Mouse (Mus musculus) left cerebral cortex, postnatal 25 days (tissue): ENCODE data around the gene Arhgef25. TPM values are rescaled to one million over a fixed set of nuclear protein-coding genes. Genes with fewer than 3 reads are reported as not detected.

Experiments
- DNase-seq, 2 experiments: peaks; one replicate each; pipeline ENCODE4 v3.0.0; 2022; ENCODE audit warnings: low spot score in 2 of 2, mixed read lengths in 1 of 2
- intact Hi-C: fragments of 180-260 bp; cut with DNase I; formaldehyde crosslinking; loops from one replicate; pipeline ENCODE4 v1.15.1; 2025
- total RNA-seq, 2 experiments: library from RNA; stranded (reverse); gene quantifications; 2 replicates each; pipeline ENCODE4 v1.2.3; 2021

Arhgef25 gene
- total RNA-seq, 2 experiments from 2014 or later, result 142 to 156 TPM

DNA sequence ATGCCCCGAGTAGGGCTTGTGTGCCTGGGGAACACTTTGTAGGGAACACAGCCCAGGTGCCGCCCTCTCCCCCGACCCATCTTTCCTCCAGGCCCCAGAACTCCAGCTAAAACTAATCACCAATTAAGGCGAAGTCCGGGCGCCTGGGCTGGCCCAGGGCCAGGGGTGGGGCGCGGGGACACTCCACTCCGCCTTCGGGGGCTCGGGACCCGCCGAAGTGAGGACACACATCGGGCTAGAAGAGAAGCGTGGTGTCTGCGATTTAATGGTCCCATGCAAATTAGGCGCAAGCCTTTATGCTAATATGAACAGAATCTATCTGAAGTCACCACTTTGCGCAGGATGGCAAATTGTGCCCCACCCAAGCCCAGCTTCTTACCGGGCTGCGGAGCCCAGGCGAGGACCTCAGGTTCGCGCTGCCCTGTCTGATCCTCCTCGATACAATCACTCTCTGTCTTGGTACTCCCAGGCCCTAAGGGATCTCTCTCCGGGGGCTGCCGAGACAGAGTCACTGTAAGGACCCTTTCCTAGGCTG is 700 bp downstream of the Arhgef25 start:
- intact Hi-C loops, result no loop called here

DNA sequence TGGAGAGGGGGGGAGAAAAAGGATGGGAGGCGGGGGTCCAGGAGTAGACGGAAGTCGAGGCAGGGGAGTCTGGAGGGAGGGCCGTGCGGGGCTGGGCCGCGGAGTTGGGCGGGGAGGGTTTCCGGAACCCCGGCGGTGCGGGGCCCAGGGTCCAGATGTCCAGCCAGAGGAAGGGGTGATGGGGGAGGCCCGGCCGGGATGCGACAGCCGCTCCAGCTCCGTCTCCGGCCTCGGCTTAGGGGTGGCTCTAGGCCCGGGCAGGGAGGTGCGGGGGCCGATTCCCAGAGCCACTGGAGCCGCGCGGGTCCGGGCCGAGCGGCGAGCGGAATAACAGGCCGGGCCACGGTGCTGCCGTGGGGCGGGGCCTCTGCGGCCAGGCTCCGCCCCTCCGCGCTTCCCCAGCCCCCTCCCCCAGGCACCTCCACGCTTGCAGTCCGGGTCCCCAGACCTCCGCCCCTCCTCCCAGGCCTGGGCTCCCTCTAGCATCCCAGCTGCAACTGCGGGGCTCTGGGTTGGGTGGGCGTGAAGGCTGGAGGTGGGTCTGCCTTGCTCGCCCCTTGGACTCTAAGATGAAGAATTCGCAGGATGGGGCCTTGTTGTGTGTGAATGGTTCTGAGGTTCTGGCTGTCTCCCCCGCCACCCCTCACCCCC is 1.3 kb downstream of the Arhgef25 start:
- DNase-seq, result peak in 1 of 2 experiments; percentile 67
- intact Hi-C loops, result no loop called here

More for the DNA sequence above, 700 bp downstream of the Arhgef25 start:
- DNase-seq, result no peak

DNA sequence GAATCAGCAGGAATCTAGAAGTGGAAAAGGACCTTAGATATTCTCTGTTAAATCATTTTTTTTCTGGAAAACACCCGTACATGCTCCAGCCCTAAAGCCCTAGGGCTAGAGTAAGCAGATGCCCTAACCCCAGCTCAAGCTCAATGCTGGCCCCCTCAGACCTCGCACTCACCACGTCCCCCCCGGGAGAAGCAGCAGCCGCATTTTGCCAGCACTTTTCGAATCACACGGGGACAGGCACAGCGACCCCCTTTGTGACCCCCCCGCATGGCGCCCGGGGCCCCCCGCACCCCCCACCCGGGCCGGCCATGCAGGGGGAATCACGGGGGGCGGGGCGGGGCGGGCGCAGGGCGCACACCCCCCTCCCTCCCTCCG is 1.8 kb downstream of the Arhgef25 start:
- DNase-seq, result no peak
- intact Hi-C loops, result no loop called here

DNA sequence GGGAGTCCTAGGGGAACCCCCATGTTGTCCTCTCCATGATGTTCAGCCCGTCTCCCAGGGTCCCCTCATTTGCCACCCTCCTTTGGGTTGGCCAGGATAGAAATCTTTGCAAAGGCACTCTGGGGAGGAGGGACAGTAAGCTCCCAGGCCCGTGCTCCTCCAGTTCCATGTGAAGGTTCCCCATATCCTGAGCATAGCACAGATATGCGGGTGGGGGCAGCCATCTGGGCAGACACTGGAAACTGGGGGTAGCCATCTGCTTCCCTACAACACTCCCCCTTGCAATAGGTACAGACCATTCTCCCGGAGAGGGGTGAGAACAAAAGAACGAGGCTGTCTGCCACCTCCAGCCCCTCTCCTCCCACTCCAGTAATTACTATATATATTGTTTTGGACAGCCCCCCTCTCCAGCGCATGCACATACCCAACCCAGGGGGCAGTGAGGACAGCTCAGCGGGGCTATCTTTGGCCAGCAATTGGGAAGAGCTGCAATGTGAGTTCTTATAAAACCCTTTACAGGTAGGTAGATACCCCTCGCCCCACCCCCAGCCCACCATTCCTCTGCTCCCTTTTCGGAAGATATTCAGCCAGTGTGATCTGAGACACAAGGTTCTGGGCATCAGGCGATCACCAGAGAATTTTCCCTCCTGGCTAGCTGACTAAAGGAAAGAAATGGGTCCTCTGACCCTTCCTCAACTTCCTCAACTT is 2.4 kb downstream of the Arhgef25 start:
- intact Hi-C loops, result loop anchor here (1.0 kb wide), 1 partner anchor 23 kb away; no protein-coding TSS in a partner anchor
- peak; percentile 75 to 94 for DNase-seq

DNA sequence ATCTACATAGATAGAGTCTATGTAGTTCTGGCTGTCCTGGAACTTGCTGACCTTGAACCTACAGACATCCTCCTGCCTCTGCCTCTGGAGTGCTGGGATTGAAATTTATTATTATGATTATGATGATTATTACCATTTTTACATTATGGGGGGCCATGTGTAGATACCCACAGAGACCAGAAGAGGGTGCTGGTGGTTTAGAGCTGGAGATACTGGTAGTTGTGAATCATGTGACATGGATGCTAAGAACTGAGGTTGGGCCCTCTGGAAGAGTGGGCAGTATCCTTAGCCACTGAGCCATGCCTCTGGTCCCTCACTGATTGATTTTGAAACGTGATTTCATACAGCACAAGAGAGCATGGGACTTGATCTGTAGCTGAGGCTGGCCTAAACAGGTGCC is 3.4 kb downstream of the Arhgef25 start:
- intact Hi-C loops, result no loop called here
- no peak for DNase-seq

DNA sequence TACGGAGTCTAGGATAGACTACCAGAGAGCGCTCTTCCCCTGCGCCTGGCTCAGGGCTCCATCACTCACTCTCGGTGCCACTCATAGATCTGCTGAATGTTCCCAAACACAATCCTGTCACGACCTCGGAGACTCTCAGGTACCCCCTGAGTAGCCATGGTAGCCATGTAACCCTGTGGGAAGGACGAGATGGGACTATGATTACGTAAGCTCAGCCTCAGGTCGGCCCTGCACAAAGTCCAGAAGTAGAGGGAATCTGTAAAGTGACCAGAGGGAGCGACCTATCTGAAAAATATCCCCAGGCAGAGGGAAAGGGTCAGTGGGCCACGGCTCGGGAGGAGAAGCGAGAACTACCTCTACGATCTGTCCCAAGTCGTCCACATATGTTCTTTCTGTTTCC is 4.4 kb downstream of the Arhgef25 start:
- DNase-seq, result no peak
- intact Hi-C loops, result no loop called here

DNA sequence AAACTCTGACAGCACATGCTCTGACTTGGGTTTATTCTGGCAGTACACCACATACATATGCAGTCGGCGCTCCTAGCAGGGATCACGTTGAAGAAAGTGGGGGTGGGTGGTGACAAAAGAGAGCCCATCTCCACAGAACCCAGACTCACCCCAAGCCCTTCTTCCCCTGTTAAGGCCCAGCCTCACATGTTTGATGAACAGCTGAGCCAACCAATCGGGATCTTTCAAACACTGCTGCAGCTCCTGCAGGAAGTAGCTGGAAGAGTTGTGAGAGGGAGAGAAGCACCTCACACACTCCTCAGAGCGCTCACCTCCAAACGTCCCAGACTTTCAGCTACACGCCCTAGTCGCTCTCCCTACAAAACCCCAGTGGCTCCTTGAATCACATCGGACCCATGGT is 4.8 kb downstream of the Arhgef25 start:
- intact Hi-C loops, result no loop called here
- DNase-seq, result no peak

DNA sequence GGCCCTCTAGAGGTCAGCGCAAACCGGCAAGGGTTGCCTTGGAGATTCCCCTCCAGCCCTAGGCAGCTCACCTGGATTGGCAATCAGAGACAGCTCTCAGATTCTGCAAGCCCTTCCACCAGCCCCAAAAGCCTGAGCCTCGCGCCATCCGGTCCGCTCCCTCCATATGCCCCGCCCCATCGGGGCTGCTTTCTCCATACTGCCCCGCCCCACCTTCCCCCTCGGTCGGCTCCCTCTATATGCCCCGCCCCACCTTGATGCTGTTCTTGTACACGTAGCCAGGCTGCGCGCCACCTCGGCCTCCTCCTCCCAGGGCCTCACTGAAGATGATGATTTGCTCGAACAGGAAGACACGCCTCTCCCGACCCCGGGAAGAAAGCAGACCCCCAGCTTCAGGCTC is 6.1 kb downstream of the Arhgef25 start:
- no peak for DNase-seq
- intact Hi-C loops, result no loop called here

DNA sequence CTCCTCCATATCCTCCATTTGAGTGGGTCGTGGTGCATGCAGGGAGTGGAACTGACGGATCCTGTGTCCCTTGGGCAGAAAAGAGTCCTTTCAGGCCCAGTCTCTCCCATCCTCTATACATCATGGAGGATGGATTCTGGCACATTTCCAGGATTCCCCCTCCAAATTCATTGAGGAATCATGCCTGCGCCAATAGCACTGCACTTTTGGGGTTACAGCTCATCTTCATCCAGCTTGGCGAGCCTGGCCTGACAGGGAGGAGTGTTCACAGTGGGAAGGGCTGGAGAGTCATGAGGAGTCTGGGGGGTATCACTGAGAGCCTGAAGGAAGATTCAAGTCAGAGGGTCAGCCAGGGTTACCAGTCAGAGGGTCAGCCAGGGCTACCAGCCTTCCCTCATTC is 7.3 kb downstream of the Arhgef25 start:
- intact Hi-C loops, result no loop called here
- no peak for DNase-seq

DNA sequence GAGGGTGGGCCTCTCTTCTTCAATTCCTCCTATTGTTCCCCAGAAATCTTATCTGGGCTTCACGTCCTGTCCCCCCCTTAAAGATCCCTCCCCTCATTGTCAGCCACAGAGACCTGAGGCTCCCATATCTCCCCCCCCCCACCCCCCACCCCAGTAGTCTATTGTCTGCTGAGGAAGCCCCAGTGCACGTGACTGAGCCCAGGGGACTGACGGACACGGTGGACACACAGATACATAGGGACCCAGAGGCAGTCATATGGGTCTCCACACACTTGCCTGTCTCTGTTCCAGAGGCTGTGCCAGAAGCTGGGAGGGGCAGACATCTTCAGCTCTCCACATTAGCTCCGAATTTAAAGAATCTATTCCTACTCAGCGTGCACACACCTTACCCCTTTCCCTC is 8.3 kb downstream of the Arhgef25 start:
- DNase-seq, result no peak
- intact Hi-C loops, result no loop called here

DNA sequence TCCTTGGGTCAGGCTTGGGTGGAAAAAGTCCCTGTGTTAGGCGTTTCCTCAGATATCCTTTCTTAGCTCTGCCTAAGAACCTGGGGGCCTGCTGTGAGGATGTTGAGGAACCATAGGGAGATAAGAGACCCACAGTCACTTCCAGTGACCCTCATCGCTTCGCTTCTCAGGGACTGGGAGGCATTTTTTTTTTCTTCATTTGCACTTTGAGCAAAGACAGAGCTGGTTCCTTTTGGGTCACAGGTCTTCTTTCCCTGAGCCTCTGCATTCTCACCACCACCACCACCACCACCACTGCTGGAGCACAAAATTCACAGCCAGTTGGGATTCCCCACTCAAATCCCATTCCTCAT is 9.2 kb downstream of the Arhgef25 start:
- intact Hi-C loops, result no loop called here

DNA sequence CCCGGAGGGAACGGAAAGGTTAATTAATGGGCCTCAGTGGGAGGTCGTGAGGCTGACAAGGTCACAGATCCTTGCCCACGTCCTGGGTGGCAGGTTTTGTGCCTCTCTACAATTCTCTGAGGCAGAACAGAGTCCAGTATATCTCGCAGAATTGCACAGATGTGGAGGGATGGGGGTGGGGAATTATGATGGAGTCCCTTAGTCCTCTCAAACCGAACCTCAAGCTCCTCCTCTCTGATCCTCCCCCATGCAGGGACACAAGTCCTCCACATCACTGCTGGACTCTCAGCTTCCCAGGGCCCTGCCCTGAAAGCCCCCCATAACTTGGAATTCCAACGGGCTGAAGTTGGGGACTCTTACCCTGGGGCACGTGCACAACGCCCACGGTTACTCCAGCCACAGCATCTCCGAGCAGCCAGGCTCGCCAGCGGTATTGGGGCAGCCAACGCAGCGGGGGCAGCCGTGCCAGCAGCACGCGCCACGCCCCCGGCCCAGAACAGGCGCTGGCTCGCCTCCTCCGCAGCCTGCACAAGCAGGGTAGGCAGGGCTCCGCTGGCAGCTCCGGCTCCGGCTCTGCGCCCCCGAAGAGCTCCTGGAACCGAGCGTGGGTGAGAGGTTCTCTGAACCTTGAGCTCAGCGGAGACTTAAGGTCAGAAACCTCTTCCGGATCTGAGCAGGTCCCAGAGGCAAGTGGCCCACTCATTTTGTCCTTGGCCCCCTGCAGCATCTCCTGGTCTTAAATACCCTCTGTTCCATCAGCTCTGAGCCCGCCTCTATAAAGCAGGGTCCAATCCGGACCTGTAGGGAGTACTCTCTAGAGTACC is 9.8 kb downstream of the Arhgef25 start, which contains the start of gene Slc26a10:
Gene Slc26a10 (minus strand): TSS at position 775 of the 824 bp plus-strand sequence.
- intact Hi-C loops, result no loop called here
- peak; percentile 67 to 72 for DNase-seq

More for the DNA sequence above, 9.2 kb downstream of the Arhgef25 start:
- DNase-seq, result no peak

DNA sequence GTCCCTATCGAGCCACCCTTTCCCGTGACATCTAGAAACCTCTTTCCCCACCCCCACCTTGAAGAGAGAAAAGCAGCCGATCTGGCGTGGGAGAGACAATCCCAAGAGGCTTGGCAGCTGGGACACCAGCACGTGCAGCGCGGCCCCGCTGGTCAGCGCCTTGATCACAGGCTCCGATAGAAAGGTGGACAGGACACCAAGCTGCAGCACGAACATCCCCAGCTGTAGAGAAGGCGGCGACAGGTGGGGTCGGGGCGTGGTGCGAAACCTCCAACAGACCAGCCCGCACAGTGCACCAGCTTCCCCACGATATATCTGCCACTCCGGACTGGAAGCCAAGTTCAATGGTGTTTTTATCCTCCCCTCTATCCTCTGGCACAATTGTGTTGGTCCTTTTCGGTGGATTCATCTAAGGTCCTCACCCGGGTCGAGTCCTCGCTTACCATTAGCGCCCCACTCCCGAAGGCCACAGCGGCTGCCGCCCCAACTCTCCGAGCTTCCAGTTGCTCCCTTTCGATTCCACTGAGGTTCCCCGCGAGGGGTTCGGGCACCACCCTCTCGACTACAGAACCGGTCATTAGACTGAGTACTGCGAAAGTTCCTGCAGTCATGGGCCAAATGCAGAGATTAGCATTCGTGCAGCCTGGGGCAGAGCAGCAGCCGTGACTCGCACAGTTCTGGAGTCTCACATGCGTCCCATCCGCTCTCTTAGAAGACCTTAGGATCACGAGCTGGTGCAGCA is 11.4 kb downstream of the Arhgef25 start:
- intact Hi-C loops, result no loop called here
- no peak for DNase-seq

DNA sequence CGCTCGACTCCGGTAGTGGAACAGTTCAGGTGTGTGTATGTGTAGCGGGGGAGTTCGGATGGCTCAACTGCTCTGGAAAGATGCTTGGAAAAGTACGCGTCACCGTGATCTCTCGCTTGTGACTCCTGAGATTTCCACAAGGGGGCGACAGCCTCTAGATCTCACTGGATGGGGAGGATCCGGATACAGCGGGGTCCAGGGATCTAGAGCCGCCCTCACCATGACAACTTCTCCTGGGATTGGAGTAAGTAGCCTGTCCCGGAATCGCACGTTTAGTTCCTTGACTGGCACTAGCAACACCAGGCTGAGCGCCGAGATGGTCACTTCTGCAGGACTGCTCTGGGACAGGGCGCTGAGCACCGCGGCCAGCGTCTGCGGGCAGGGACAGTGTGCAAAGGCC is 12.2 kb downstream of the Arhgef25 start:
- DNase-seq, result peak; percentile 75 to 82
- intact Hi-C loops, result loop anchor here (2.0 kb wide), 1 partner anchor 51 kb away; no protein-coding TSS in a partner anchor

DNA sequence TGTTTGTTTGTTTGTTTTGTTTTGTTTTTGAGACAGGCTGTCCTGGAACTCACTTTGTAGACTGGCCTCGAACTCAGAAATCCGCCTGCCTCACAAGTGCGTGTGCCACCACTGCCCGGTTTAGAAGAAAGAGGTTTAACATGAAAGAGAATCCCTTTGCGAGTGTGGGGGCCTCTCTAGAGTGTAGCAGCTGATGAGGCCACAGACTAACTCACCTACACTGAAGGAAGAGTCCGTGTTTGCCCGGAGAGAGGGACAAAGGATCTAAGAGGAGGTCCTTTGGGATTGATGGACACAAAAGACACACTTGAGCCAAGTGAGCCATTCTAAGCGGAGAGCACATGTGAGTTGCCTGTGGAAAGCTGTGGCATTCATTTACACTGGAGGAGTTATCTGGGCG is 12.6 kb downstream of the Arhgef25 start:
- no peak for DNase-seq
- intact Hi-C loops, result loop anchor here (2.0 kb wide), 1 partner anchor 52 kb away; no protein-coding TSS in a partner anchor

DNA sequence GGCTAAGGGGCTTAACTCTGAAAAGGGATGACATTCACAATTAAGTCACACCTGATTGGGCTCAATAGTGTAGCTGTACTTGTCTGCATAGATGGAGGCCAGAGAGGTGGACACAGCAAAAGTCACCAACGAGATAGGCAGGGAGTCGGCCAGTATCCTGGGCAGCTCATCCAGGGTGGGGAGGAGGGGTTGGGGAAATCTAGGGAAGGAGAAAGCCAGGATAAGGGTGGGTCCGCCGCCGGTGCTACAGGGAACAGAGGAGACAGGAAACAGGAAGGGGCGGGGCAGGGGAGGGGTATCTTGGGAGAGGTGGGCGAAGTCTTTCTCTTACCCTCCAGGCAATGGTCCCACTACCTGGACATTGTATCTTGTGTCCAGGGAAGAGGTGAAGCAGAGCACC is 13.1 kb downstream of the Arhgef25 start:
- no peak for DNase-seq
- intact Hi-C loops, result loop anchor here (2.0 kb wide), 1 partner anchor 52 kb away; no protein-coding TSS in a partner anchor

DNA sequence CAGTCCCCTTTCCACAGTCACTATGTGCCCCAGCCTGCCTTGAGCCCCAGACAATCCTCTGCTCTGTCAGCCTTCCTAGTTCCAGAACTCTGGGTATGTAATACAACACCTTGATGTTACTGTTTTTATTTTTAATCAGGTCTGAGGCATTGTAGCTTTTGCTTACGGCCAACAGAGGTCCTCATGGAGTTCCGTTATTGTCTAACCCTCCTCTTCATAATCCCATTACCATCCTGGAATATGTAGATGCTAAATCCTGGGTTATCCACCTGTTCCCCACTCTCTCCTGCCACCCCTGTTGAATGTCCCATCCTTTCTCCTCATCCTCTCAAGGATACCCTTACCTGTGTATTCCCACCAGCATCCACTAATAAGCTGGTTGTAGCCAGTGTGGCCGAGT is 13.7 kb downstream of the Arhgef25 start:
- intact Hi-C loops, result loop anchor here (2.0 kb wide), 1 partner anchor 53 kb away; no protein-coding TSS in a partner anchor

DNA sequence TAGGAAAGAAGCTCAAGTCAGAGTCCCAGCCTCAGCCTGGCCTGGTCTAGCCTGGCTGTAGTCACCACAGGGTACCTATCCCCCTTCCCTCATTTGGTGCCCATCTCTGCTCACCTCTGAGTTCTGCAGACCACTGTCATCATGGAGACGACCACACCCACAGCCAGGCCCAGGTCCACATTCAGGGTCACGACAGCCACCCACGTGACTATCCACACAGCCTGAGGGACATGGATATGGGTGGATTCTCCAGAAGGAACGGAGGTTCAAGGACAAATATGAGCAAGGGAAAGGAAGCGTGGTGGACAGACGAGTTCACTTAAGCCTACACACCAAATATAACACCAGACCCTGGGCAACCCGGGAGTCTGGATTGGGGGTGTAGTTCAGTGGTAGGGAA is 15.7 kb downstream of the Arhgef25 start:
- intact Hi-C loops, result no loop called here
- no peak for DNase-seq

More for the DNA sequence above, 13.7 kb downstream of the Arhgef25 start:
- no peak for DNase-seq
